Mouse (Mus musculus) limb, embryonic 14.5 days (tissue): ENCODE data around the gene Lgals12. TPM values are rescaled to one million over a fixed set of nuclear protein-coding genes. Genes with fewer than 3 reads are reported as not detected.

ENCODE experiments used
- ATAC-seq: fragments of 200-750 bp; cut with Nextera tagmentation; 2 replicates; pipeline ENCODE4 v1.8.0; 2017; ENCODE audit warnings: low read depth, moderate number of reproducible peaks, moderate TSS enrichment; ENCODE audit not compliant: low FRiP score
- DNase-seq: peaks from one replicate; pipeline ENCODE4 v3.0.0-alpha.2; 2015; ENCODE audit warnings: low spot score
- H3K27ac ChIP-seq: fragments of 300-500 bp; sonication (generic); replicated peaks from 2 replicates; pipeline ENCODE4 v1.5.1; 2014; ENCODE audit warnings: low read depth, mild to moderate bottlenecking, low read length, moderate library complexity, mixed read lengths
- H3K27me3 ChIP-seq: fragments of 300-500 bp; sonication (generic); 2 replicates; pipeline ENCODE4 v1.6.1; 2014; ENCODE audit warnings: low read length, mixed read lengths; ENCODE audit not compliant: control insufficient read depth, insufficient read depth
- H3K36me3 ChIP-seq: fragments of 300-500 bp; sonication (generic); 2 replicates; pipeline ENCODE4 v1.6.1; 2014; ENCODE audit warnings: mild to moderate bottlenecking, low read length, moderate library complexity, mixed read lengths; ENCODE audit not compliant: control insufficient read depth, insufficient read depth
- H3K4me1 ChIP-seq: fragments of 300-500 bp; sonication (generic); 2 replicates; pipeline ENCODE4 v1.6.1; 2014; ENCODE audit warnings: antibody characterized with exemption, low read length, mixed read lengths; ENCODE audit not compliant: control insufficient read depth, insufficient read depth
- H3K4me2 ChIP-seq: fragments of 300-500 bp; sonication (generic); replicated peaks from 2 replicates; pipeline ENCODE4 v1.6.1; 2014; ENCODE audit warnings: low read depth, mild to moderate bottlenecking, low read length, moderate library complexity; ENCODE audit not compliant: severe bottlenecking
- H3K4me3 ChIP-seq: fragments of 300-500 bp; sonication (generic); replicated peaks from 2 replicates; pipeline ENCODE4 v1.5.1; 2014; ENCODE audit warnings: low read length
- H3K9ac ChIP-seq: fragments of 300-500 bp; sonication (generic); 2 replicates; pipeline ENCODE4 v1.6.1; 2014; ENCODE audit warnings: mild to moderate bottlenecking, low read depth, low read length, moderate library complexity; ENCODE audit not compliant: severe bottlenecking
- H3K9me3 ChIP-seq: fragments of 300-500 bp; sonication (generic); 2 replicates; pipeline ENCODE4 v1.6.1; 2016; ENCODE audit warnings: low read length; ENCODE audit not compliant: control insufficient read depth
- POLR2A ChIP-seq: fragments of 200-500 bp; IDR thresholded peaks from 2 replicates; pipeline ENCODE4 v1.8.0; 2012; ENCODE audit warnings: inconsistent platforms, mild to moderate bottlenecking, moderate library complexity, borderline replicate concordance; ENCODE audit not compliant: insufficient read depth, insufficient read length; ENCODE audit errors: extremely low read depth
- WGBS: fragments of 180-500 bp; shearing (Covaris S2); extraction: QIAGEN DNeasy Blood & Tissue Kit; methylation state at CpG from one replicate; pipeline ENCODE4 v1.1.7; 2014; 5-methylcytosine and 5-hydroxymethylcytosine counted together
- polyA plus RNA-seq, 2 experiments: library from polyadenylated mRNA; depleted of rRNA in 1 of 2; stranded (reverse) in 1 of 2; unstranded in 1 of 2; fragments of >200 nt; fragmentation: Nextera tagmentation in 1 of 2; extraction: Ambion mirVana in 1 of 2; gene quantifications; 2 replicates each; pipeline versions ENCODE4 v1.2.1 to v1.2.3; 2012 to 2014

Lgals12 gene
- polyA plus RNA-seq, 2 experiments, result 0.77 to 1.8 TPM

DNA sequence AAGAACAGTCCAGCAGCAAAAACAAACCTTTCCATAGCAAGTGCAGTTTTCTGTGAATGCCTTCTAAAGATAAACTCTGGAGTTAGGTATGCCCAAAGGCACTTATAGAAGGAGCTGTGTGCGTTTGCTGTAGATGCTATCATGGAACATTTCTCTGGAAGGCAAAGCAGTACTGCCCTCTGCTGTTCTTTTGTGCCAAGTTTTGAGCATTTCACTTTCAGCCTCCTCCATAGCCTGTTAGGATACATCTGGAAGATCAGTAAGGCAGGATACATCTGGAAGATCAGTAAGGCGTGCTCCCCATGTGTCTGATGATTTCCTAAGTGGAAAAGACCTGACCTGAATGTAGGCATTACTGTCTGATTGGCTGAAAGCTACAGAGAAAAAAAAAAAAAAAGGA is 11.5 kb downstream of the Lgals12 start:
- H3K27ac ChIP-seq, result no peak overlapping the region
- H3K4me3 ChIP-seq, result no peak overlapping the region
- ATAC-seq (peak; percentile 68), DNase-seq (peak; percentile 81)
- TF ChIP-seq POLR2A, result no peak
- H3K27me3 ChIP-seq, result no peaks in the 10 kb centered on the region
- H3K4me2 ChIP-seq, result no peak overlapping the region
- no peaks in the 10 kb centered on the region for H3K4me1 ChIP-seq
- no peaks in the 10 kb centered on the region for H3K9me3 ChIP-seq
- no peak overlapping the region for H3K9ac ChIP-seq
- WGBS, result 10% methylated on average over 2 of the region's 2 CpGs
- H3K36me3 ChIP-seq, result no peaks in the 10 kb centered on the region

DNA sequence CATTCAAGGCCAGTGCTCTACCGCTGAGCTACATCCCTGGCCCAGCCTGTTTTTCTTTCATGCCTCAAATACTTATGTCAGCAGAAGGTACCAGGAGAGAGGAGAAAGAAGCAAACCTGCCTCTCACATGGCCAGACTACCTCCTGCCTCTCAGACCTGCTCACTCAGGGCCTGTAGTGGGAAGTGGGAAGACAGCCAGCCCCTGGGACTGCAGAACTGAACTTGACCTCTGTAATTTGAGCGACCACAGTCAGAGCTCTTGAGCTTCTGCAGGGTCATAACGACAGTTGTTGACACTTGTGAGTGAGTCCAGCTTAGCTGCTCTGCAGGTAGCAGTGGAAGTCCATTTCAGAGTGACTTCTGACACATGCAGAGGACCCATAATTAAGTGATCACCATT is 15.0 kb downstream of the Lgals12 start:
- no peak overlapping the region for H3K27ac ChIP-seq
- no peak overlapping the region for H3K4me2 ChIP-seq
- no peak overlapping the region for H3K9ac ChIP-seq
- H3K36me3 ChIP-seq, result no peaks in the 10 kb centered on the region
- DNase-seq (no peak), ATAC-seq (no peak)
- H3K4me1 ChIP-seq, result no peaks in the 10 kb centered on the region
- H3K9me3 ChIP-seq, result no peaks in the 10 kb centered on the region
- no peak overlapping the region for H3K4me3 ChIP-seq
- H3K27me3 ChIP-seq, result no peaks in the 10 kb centered on the region
- TF ChIP-seq POLR2A, result no peak
- 39% methylated on average over 3 of the region's 3 CpGs for WGBS

DNA sequence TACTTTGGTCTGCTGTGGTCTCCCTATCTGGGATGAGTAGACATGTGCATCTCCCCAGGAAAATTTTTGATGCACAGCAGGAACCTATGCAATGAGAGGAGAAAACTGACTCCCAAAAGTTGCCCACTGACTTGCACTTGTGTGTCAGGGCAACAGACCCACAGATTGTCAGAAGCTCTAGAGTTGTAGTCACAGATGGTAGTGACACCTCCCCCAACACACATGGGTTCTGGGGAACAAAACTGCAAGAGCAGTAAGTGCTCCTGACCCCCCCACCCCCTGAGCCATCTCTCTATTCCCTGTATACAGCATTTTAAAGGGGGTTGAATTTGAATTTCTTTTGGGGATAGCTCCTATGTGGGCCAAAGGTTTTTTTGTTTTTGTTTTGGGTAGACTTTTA is 16.2 kb downstream of the Lgals12 start:
- Histone ChIP-seq H3K4me3 (no peak overlapping the region), H3K4me1 (no peaks in the 10 kb centered on the region), H3K9me3 (no peaks in the 10 kb centered on the region), H3K4me2 (no peak overlapping the region), H3K9ac (no peak overlapping the region), H3K27ac (no peak overlapping the region), H3K36me3 (no peaks in the 10 kb centered on the region), H3K27me3 (no peaks in the 10 kb centered on the region)
- TF ChIP-seq POLR2A, result no peak
- ATAC-seq (no peak), DNase-seq (no peak)

DNA sequence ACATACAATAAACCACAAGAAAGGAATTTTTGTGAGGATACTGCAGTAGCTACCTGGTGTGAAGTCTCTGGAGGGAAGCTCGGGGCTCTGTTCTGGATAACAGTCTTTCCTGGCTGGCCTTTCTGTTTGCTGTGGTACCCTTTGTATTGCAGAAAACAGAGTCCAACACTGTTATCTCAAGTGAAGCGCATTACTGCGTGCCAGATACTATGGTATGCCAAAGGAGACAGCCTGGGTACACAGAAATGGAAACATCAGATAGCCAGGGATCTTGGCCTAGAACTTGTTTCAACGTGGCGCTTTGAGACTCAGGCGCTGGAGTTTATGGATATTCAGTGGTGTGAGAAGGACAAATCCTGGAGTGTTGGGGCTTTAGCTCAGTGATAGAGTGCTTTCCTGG is 21.2 kb downstream of the Lgals12 start:
- no peak for ATAC-seq
- H3K36me3 ChIP-seq, result no peaks in the 10 kb centered on the region
- H3K9ac ChIP-seq, result no peak overlapping the region
- no peak for TF ChIP-seq POLR2A
- DNase-seq, result no peak
- H3K27me3 ChIP-seq, result no peaks in the 10 kb centered on the region
- no peaks in the 10 kb centered on the region for H3K9me3 ChIP-seq
- no peaks in the 10 kb centered on the region for H3K4me1 ChIP-seq
- no peak overlapping the region for H3K4me2 ChIP-seq
- no peak overlapping the region for H3K27ac ChIP-seq
- no peak overlapping the region for H3K4me3 ChIP-seq
- WGBS, result 91% methylated on average over 6 of the region's 6 CpGs

DNA sequence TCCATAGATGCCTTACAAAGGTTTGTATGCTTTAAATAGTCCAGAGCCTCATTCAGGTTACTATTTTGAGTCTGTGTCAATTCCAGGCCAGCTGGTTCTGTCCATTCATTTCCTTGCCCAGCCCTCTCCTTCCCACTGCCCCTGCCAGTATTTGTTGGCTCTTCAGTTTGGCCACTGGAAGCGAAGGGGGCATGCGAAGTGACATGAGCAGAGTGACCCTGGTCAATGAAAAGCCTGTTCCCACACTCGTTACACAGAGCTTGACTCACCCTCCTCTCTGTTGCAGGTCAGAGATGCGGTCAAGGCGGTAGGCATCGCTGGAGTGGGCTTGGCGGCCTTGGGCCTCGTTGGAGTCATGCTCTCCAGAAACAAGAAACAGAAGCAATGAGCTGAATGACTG is 21.7 kb downstream of the Lgals12 start:
- no peaks in the 10 kb centered on the region for H3K36me3 ChIP-seq
- TF ChIP-seq POLR2A, result no peak
- H3K4me2 ChIP-seq, result no peak overlapping the region
- H3K9me3 ChIP-seq, result no peaks in the 10 kb centered on the region
- H3K27me3 ChIP-seq, result no peaks in the 10 kb centered on the region
- no peak overlapping the region for H3K4me3 ChIP-seq
- DNase-seq (no peak), ATAC-seq (no peak)
- no peaks in the 10 kb centered on the region for H3K4me1 ChIP-seq
- H3K9ac ChIP-seq, result no peak overlapping the region
- WGBS, result 78% methylated on average over 8 of the region's 8 CpGs
- H3K27ac ChIP-seq, result no peak overlapping the region

DNA sequence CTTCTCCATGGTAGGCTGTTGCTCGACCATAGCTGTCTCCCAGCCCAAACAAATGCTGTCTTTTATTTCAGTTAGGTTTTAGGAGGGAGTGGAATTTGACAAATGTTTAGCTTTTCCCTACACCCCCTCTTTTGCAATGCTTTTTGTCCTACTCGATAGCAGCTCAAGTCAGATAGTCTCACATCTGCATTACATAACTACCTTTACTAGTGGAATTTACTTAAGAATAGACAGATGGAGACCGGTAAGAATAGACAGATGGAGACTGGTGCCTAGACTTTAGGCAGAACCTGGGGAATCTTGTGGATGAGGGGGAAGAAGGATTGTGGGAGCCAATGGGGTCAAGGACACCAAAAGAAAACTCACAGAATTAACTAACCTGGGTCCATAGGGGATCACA is 23.4 kb downstream of the Lgals12 start:
- DNase-seq (no peak), ATAC-seq (no peak)
- no peak overlapping the region for H3K9ac ChIP-seq
- no peaks in the 10 kb centered on the region for H3K27me3 ChIP-seq
- H3K4me1 ChIP-seq, result no peaks in the 10 kb centered on the region
- no peak overlapping the region for H3K27ac ChIP-seq
- no peaks in the 10 kb centered on the region for H3K36me3 ChIP-seq
- H3K4me3 ChIP-seq, result no peak overlapping the region
- 65% methylated on average over 3 of the region's 3 CpGs for WGBS
- H3K9me3 ChIP-seq, result no peaks in the 10 kb centered on the region
- no peak overlapping the region for H3K4me2 ChIP-seq
- TF ChIP-seq POLR2A, result no peak
